Mouse (Mus musculus): Measurements from ENCODE around the gene Ddx24. TPM values are rescaled to one million over a fixed set of nuclear protein-coding genes. Genes with fewer than 3 reads are reported as not detected.

The Ddx24 gene
- total and polyA plus RNA-seq, 3 experiments, result 76.2 to 125 (median 83.0) TPM

- no peaks in the 10 kb centered on the region for H3K36me3 ChIP-seq (replicated peaks in 1 of 2; ENCODE audit: control insufficient read depth in 1 of 2, insufficient read depth in 1 of 2, low read length in 1 of 2)
- H3K9me3 ChIP-seq (replicated peaks; ENCODE audit: low read length), result no peaks in the 10 kb centered on the region
- no peak for DNase-seq (ENCODE audit: extremely low read depth)
- no peak overlapping the region for H3K27ac ChIP-seq (ENCODE audit: insufficient read depth, low read depth)
- in situ Hi-C loops (cut with MboI; ENCODE audit: low pct_ligation_motif_present, low pct_unique_long_range_greater_than_20kb, low sequenced_read_pairs) (no loop called here), dilution Hi-C loops (cut with MboI; ENCODE audit: extremely low pct_ligation_motif_present, extremely low pct_unique_long_range_greater_than_20kb, low sequenced_read_pairs) (no loop called here)
- peaks cover 9 to 26% of the 10 kb centered on the region in 2 experiments for H3K4me1 ChIP-seq (ENCODE audit: control insufficient read depth in 1 of 2, insufficient read depth in 2 of 2)
- TF ChIP-seq USF1 (IDR thresholded peaks at IDR 0.05; ENCODE audit: low read depth, low read length) (no peak), IRF4 (IDR thresholded peaks at IDR 0.05; ENCODE audit: low read depth, low read length) (peak; percentile 47)
- H3K27me3 ChIP-seq (replicated peaks), result peaks cover 11% of the 10 kb centered on the region
- H3K4me2 ChIP-seq (ENCODE audit: insufficient read depth, low read depth, poor library complexity, severe bottlenecking), result no peak overlapping the region
- H3K4me3 ChIP-seq (replicated peaks in 1 of 3; ENCODE audit: low read depth in 2 of 3, low read length in 2 of 3, poor library complexity in 1 of 3), result no peak overlapping the region
- H3K79me2 ChIP-seq (replicated peaks; ENCODE audit: control insufficient read depth, extremely low read depth, insufficient read depth, poor library complexity, severe bottlenecking), result no peaks in the 10 kb centered on the region
- no peak overlapping the region for H3K9ac ChIP-seq (ENCODE audit: insufficient read depth, low read depth)
Measured at GRCm38 (mm10) chr12:103380226-103380625, 45.4 kb downstream of the Ddx24 start.

- H3K9me3 ChIP-seq (replicated peaks; ENCODE audit: low read length), result no peaks in the 10 kb centered on the region
- H3K27me3 ChIP-seq (replicated peaks), result peaks cover 18% of the 10 kb centered on the region
- H3K4me3 ChIP-seq (replicated peaks in 1 of 3; ENCODE audit: low read depth in 2 of 3, low read length in 2 of 3, poor library complexity in 1 of 3), result no peak overlapping the region
- no peak overlapping the region for H3K9ac ChIP-seq (ENCODE audit: insufficient read depth, low read depth)
- H3K27ac ChIP-seq (ENCODE audit: insufficient read depth, low read depth), result no peak overlapping the region
- in situ Hi-C loops (cut with MboI; ENCODE audit: low pct_ligation_motif_present, low pct_unique_long_range_greater_than_20kb, low sequenced_read_pairs) (no loop called here), dilution Hi-C loops (cut with MboI; ENCODE audit: extremely low pct_ligation_motif_present, extremely low pct_unique_long_range_greater_than_20kb, low sequenced_read_pairs) (no loop called here)
- DNase-seq (ENCODE audit: extremely low read depth), result no peak
- peaks cover 0 to 9% of the 10 kb centered on the region in 2 experiments; a peak in 2 of 4 replicates for H3K4me1 ChIP-seq (ENCODE audit: control insufficient read depth in 1 of 2, insufficient read depth in 2 of 2)
- no peak overlapping the region for H3K4me2 ChIP-seq (ENCODE audit: insufficient read depth, low read depth, poor library complexity, severe bottlenecking)
- no peaks in the 10 kb centered on the region for H3K36me3 ChIP-seq (replicated peaks in 1 of 2; ENCODE audit: control insufficient read depth in 1 of 2, insufficient read depth in 1 of 2, low read length in 1 of 2)
- TF ChIP-seq POLR2A (IDR thresholded peaks at IDR 0.05; ENCODE audit: low read depth, low read length) (no peak), MAX (IDR thresholded peaks at IDR 0.05; ENCODE audit: low read length) (no peak), E2F4 (IDR thresholded peaks at IDR 0.05; ENCODE audit: insufficient replicate concordance, low read depth, low read length) (no peak), ZC3H11A (IDR thresholded peaks at IDR 0.05; ENCODE audit: low read depth, low read length) (no peak), USF1 (IDR thresholded peaks at IDR 0.05; ENCODE audit: low read depth, low read length) (no peak), RAD21 (IDR thresholded peaks at IDR 0.05; ENCODE audit: low read depth, low read length) (no peak), MEF2A (IDR thresholded peaks at IDR 0.05; ENCODE audit: borderline replicate concordance, low read depth, low read length) (no peak), GABPA (IDR thresholded peaks at IDR 0.05; ENCODE audit: insufficient replicate concordance, low read depth, low read length) (no peak), SMC3 (IDR thresholded peaks at IDR 0.05; ENCODE audit: low read depth, low read length) (no peak), MXI1 (IDR thresholded peaks at IDR 0.05; ENCODE audit: low read depth, low read length) (no peak), KAT2A (IDR thresholded peaks at IDR 0.05; ENCODE audit: insufficient replicate concordance, low read length) (no peak), MAFK (IDR thresholded peaks at IDR 0.05; ENCODE audit: insufficient replicate concordance, low read length) (no peak)
- H3K79me2 ChIP-seq (replicated peaks; ENCODE audit: control insufficient read depth, extremely low read depth, insufficient read depth, poor library complexity, severe bottlenecking), result no peaks in the 10 kb centered on the region
Measured at GRCm38 (mm10) chr12:103376774-103377173, 48.9 kb downstream of the Ddx24 start.

- H3K79me2 ChIP-seq (replicated peaks; ENCODE audit: control insufficient read depth, extremely low read depth, insufficient read depth, poor library complexity, severe bottlenecking), result no peaks in the 10 kb centered on the region
- H3K27ac ChIP-seq (ENCODE audit: insufficient read depth, low read depth), result no peak overlapping the region
- H3K4me1 ChIP-seq (ENCODE audit: control insufficient read depth in 1 of 2, insufficient read depth in 2 of 2), result peaks cover 0 to 4% of the 10 kb centered on the region in 2 experiments; a peak in 1 of 4 replicates
- no peak for DNase-seq (ENCODE audit: extremely low read depth)
- in situ Hi-C loops (cut with MboI; ENCODE audit: low pct_ligation_motif_present, low pct_unique_long_range_greater_than_20kb, low sequenced_read_pairs), result no loop called here
- dilution Hi-C loops (cut with MboI; ENCODE audit: extremely low pct_ligation_motif_present, extremely low pct_unique_long_range_greater_than_20kb, low sequenced_read_pairs), result no loop called here
- H3K27me3 ChIP-seq (replicated peaks), result peaks cover 20% of the 10 kb centered on the region
- no peaks in the 10 kb centered on the region for H3K9me3 ChIP-seq (replicated peaks; ENCODE audit: low read length)
- no peak overlapping the region for H3K4me2 ChIP-seq (ENCODE audit: insufficient read depth, low read depth, poor library complexity, severe bottlenecking)
- no peak for TF ChIP-seq TCF12 (IDR thresholded peaks at IDR 0.05; ENCODE audit: low read depth, low read length)
- TF ChIP-seq ZC3H11A (IDR thresholded peaks at IDR 0.05; ENCODE audit: low read depth, low read length), result no peak
- TF ChIP-seq NRF1 (IDR thresholded peaks at IDR 0.05; ENCODE audit: low read depth, low read length), result no peak
- TF ChIP-seq ZKSCAN1 (IDR thresholded peaks at IDR 0.05; ENCODE audit: borderline replicate concordance, low read depth, low read length), result no peak
- TF ChIP-seq EP300 (IDR thresholded peaks at IDR 0.05; ENCODE audit: low read length), result no peak
- no peak for TF ChIP-seq MEF2A (IDR thresholded peaks at IDR 0.05; ENCODE audit: borderline replicate concordance, low read depth, low read length)
- TF ChIP-seq BHLHE40 (IDR thresholded peaks at IDR 0.05; ENCODE audit: low read depth, low read length), result no peak
- TF ChIP-seq RAD21 (IDR thresholded peaks at IDR 0.05; ENCODE audit: low read depth, low read length), result no peak
- no peak for TF ChIP-seq MAFK (IDR thresholded peaks at IDR 0.05; ENCODE audit: insufficient replicate concordance, low read length)
- no peak for TF ChIP-seq POLR2A (IDR thresholded peaks at IDR 0.05; ENCODE audit: low read depth, low read length)
- TF ChIP-seq JUND (conservative IDR thresholded peaks at IDR 0.05; ENCODE audit: low read depth, low read length), result no peak
- no peak for TF ChIP-seq NELFE (IDR thresholded peaks at IDR 0.05; ENCODE audit: low read depth, low read length)
- TF ChIP-seq USF2 (conservative IDR thresholded peaks at IDR 0.05; ENCODE audit: low read depth, low read length), result no peak
- no peak for TF ChIP-seq IRF4 (IDR thresholded peaks at IDR 0.05; ENCODE audit: low read depth, low read length)
- no peak for TF ChIP-seq SMC3 (IDR thresholded peaks at IDR 0.05; ENCODE audit: low read depth, low read length)
- no peak for TF ChIP-seq ZMIZ1 (IDR thresholded peaks at IDR 0.05; ENCODE audit: low read depth, low read length)
- TF ChIP-seq POLR2AphosphoS2 (IDR thresholded peaks at IDR 0.05; ENCODE audit: low read depth, low read length), result no peak
- no peak for TF ChIP-seq CHD1 (IDR thresholded peaks at IDR 0.05; ENCODE audit: low read depth, low read length)
- H3K9ac ChIP-seq (ENCODE audit: insufficient read depth, low read depth), result no peak overlapping the region
- H3K36me3 ChIP-seq (replicated peaks in 1 of 2; ENCODE audit: control insufficient read depth in 1 of 2, insufficient read depth in 1 of 2, low read length in 1 of 2), result no peaks in the 10 kb centered on the region
- H3K4me3 ChIP-seq (replicated peaks in 1 of 3; ENCODE audit: low read depth in 2 of 3, low read length in 2 of 3, poor library complexity in 1 of 3), result no peak overlapping the region
Measured at GRCm38 (mm10) chr12:103376124-103376523, 49.5 kb downstream of the Ddx24 start.
